Mouse (Mus musculus) hindbrain, embryonic 12.5 days (tissue): ENCODE results near the gene Cnot1. TPM values are rescaled to one million over a fixed set of nuclear protein-coding genes. Genes with fewer than 3 reads are reported as not detected.

Experiments used
- microRNA-seq: library from miRNA; unstranded; fragments of <30 nt; microRNA quantifications from one replicate; pipeline ENCODE4, GENCODE M21; 2017
- polyA plus RNA-seq: library from polyadenylated mRNA; unstranded; fragments of >200 nt; fragmentation: Nextera tagmentation; extraction: Ambion mirVana; gene quantifications from 2 replicates; pipeline ENCODE4 v1.2.1, GENCODE M21; 2016

Cnot1 gene
- polyA plus RNA-seq, 1 experiment from 2014 or later, result 90.5 TPM

Small RNA genes within 50 kb of the gene (microRNA-seq; reads per million reads assigned to microRNA genes)
- 1.4 reads per million for gene Mir7073

Other genes starting within 250 kb of the Cnot1 start
- gene Prss54, start 231.1 kb downstream of the Cnot1 start, polyA plus RNA-seq, result not detected in 2 replicates
- 16.6 and 17.9 TPM in 2 replicates for gene Gins3, start 174.0 kb downstream of the Cnot1 start, polyA plus RNA-seq
- 97.1 and 99.0 TPM in 2 replicates for gene Ndrg4, start 130.5 kb downstream of the Cnot1 start, polyA plus RNA-seq
- 20.1 and 21.9 TPM in 2 replicates for gene Setd6, start 91.6 kb downstream of the Cnot1 start, polyA plus RNA-seq
- 337 and 366 TPM in 2 replicates for gene Sap18b, start 17.9 kb upstream of the Cnot1 start, polyA plus RNA-seq
- 20.0 and 20.2 TPM in 2 replicates for gene Slc38a7, start 46.1 kb upstream of the Cnot1 start, polyA plus RNA-seq
- gene Got2, start 81.1 kb upstream of the Cnot1 start, polyA plus RNA-seq, result 162 and 164 TPM in 2 replicates